Mouse (Mus musculus) v-Abl transformed pro-B cells (cell line): ENCODE measurements around the gene Lrrc63.

Experiments
- in situ Hi-C, 2 experiments: fragments of 400-800 bp; cut with MboI; formaldehyde crosslinking; loops; one replicate each; pipeline ENCODE4 v1.15.1; 2025; ENCODE audit not compliant: unreplicated experiment in 2 of 2

Lrrc63 gene

GRCm38 (mm10) chr14:75130501-75131318 lies at the start of gene Lrrc63, which contains the start of gene Lcp1:
TSS of gene Lrrc63 (minus strand) at chr14:75130881.
TSS of gene Lcp1 (plus strand) at chr14:75131101.
- in situ Hi-C loops: loop anchor here (10.0 kb wide), 1 partner anchor 64 kb away; no protein-coding TSS in a partner anchor

GRCm38 (mm10) chr14:75179255-75179963 lies 48.7 kb upstream of the Lrrc63 start:
- in situ Hi-C loops: loop anchor here in 1 of 2 experiments (25.0 kb wide), 1 partner anchor 267 kb away; no protein-coding TSS in a partner anchor

GRCm38 (mm10) chr14:75178801-75179211 lies 48.1 kb upstream of the Lrrc63 start:
- in situ Hi-C loops: loop anchor here in 1 of 2 experiments (25.0 kb wide), 1 partner anchor 267 kb away; no protein-coding TSS in a partner anchor

GRCm38 (mm10) chr14:75178384-75178793 lies 47.7 kb upstream of the Lrrc63 start:
- in situ Hi-C loops: loop anchor here in 1 of 2 experiments (25.0 kb wide), 1 partner anchor 266 kb away; no protein-coding TSS in a partner anchor

- in situ Hi-C loops: loop anchor here in 1 of 2 experiments (25.0 kb wide), 1 partner anchor 265 kb away; no protein-coding TSS in a partner anchor
Measured at GRCm38 (mm10) chr14:75177400-75177799, 46.7 kb upstream of the Lrrc63 start.

- in situ Hi-C loops: loop anchor here in 1 of 2 experiments (25.0 kb wide), 1 partner anchor 264 kb away; no protein-coding TSS in a partner anchor
Measured at GRCm38 (mm10) chr14:75176425-75177045, 45.9 kb upstream of the Lrrc63 start.

- in situ Hi-C loops: loop anchor here in 1 of 2 experiments (25.0 kb wide), 1 partner anchor 263 kb away; no protein-coding TSS in a partner anchor
Measured at GRCm38 (mm10) chr14:75175781-75176180, 45.1 kb upstream of the Lrrc63 start.

- in situ Hi-C loops: loop anchor here (5.0 to 25.0 kb wide), 2 partner anchors 38 to 263 kb away; no protein-coding TSS in a partner anchor
Measured at GRCm38 (mm10) chr14:75174731-75175555, 44.3 kb upstream of the Lrrc63 start.

GRCm38 (mm10) chr14:75174296-75174695 lies 43.6 kb upstream of the Lrrc63 start:
- in situ Hi-C loops: loop anchor here (5.0 kb wide), 1 partner anchor 37 kb away; no protein-coding TSS in a partner anchor

GRCm38 (mm10) chr14:75170546-75170945 lies 39.9 kb upstream of the Lrrc63 start:
- in situ Hi-C loops: loop anchor here (5.0 kb wide), 1 partner anchor 33 kb away; no protein-coding TSS in a partner anchor

GRCm38 (mm10) chr14:75168501-75168900 lies 37.8 kb upstream of the Lrrc63 start:
- in situ Hi-C loops: no loop called here

- in situ Hi-C loops: no loop called here
Measured at GRCm38 (mm10) chr14:75165574-75166131, 35.0 kb upstream of the Lrrc63 start.

- in situ Hi-C loops: no loop called here
Measured at GRCm38 (mm10) chr14:75164345-75164744, 33.7 kb upstream of the Lrrc63 start.

GRCm38 (mm10) chr14:75163866-75164265 lies 33.2 kb upstream of the Lrrc63 start:
- in situ Hi-C loops: no loop called here

GRCm38 (mm10) chr14:75159375-75159774 lies 28.7 kb upstream of the Lrrc63 start:
- in situ Hi-C loops: no loop called here

GRCm38 (mm10) chr14:75154481-75154880 lies 23.8 kb upstream of the Lrrc63 start:
- in situ Hi-C loops: no loop called here

GRCm38 (mm10) chr14:75151146-75151545 lies 20.5 kb upstream of the Lrrc63 start:
- in situ Hi-C loops: no loop called here

- in situ Hi-C loops: no loop called here
Measured at GRCm38 (mm10) chr14:75150653-75151052, 20.0 kb upstream of the Lrrc63 start.

GRCm38 (mm10) chr14:75148229-75148628 lies 17.5 kb upstream of the Lrrc63 start:
- in situ Hi-C loops: no loop called here
